Mouse (Mus musculus) forebrain, embryonic 12.5 days (tissue): Measurements from ENCODE around the gene Nbl1. TPM values are rescaled to one million over a fixed set of nuclear protein-coding genes. Genes with fewer than 3 reads are reported as not detected.
A peak's percentile ranks its signal among the peaks of the same experiment; 100 is the strongest.

ENCODE experiments used
- ATAC-seq: fragments of 200-750 bp; cut with Nextera tagmentation; 2 replicates; pipeline ENCODE4 v1.8.0; 2017; ENCODE audit warnings: moderate TSS enrichment; ENCODE audit not compliant: low FRiP score
- H3K27ac ChIP-seq: fragments of 300-500 bp; sonication (generic); 2 replicates; pipeline ENCODE4 v1.5.1; 2016; ENCODE audit warnings: mild to moderate bottlenecking
- H3K27me3 ChIP-seq: fragments of 300-500 bp; sonication (generic); 2 replicates; pipeline ENCODE4 v1.6.1; 2016; ENCODE audit warnings: mild to moderate bottlenecking
- H3K36me3 ChIP-seq: fragments of 300-500 bp; sonication (generic); replicated peaks from 2 replicates; pipeline ENCODE4 v1.6.1; 2016; ENCODE audit warnings: mild to moderate bottlenecking
- H3K4me1 ChIP-seq: fragments of 300-500 bp; sonication (generic); 2 replicates; pipeline ENCODE4 v1.6.1; 2016
- H3K4me2 ChIP-seq: fragments of 300-500 bp; sonication (generic); 2 replicates; pipeline ENCODE4 v1.6.1; 2016; ENCODE audit warnings: mild to moderate bottlenecking, moderate library complexity
- H3K4me3 ChIP-seq: fragments of 300-500 bp; sonication (generic); replicated peaks from 2 replicates; pipeline ENCODE4 v1.5.1; 2016; ENCODE audit warnings: mild to moderate bottlenecking
- H3K9ac ChIP-seq: fragments of 300-500 bp; sonication (generic); 2 replicates; pipeline ENCODE4 v1.6.1; 2016; ENCODE audit warnings: mild to moderate bottlenecking
- H3K9me3 ChIP-seq: fragments of 300-500 bp; sonication (generic); 2 replicates; pipeline ENCODE4 v1.6.1; 2016
- WGBS: fragments of 180-500 bp; shearing (Covaris S2); methylation state at CpG from one replicate; pipeline ENCODE4 v1.1.7; 2016; 5-methylcytosine and 5-hydroxymethylcytosine counted together
- polyA plus RNA-seq: library from polyadenylated mRNA; unstranded; fragments of >200 nt; fragmentation: Nextera tagmentation; extraction: Ambion mirVana; gene quantifications from 2 replicates; pipeline ENCODE4 v1.2.1, GENCODE M21; 2016

Gene Nbl1
- polyA plus RNA-seq, 1 experiment from 2014 or later, result 26.7 TPM

GRCm38 (mm10) chr4:139054300-139054923 lies 38.4 kb downstream of the Nbl1 start:
- Histone ChIP-seq H3K4me3 (no peak overlapping the region), H3K36me3 (no peaks in the 10 kb centered on the region), H3K4me2 (peak overlapping the region; percentile 17; the same call in 1 of the 2 replicates), H3K9ac (no peak overlapping the region), H3K27me3 (peaks cover 51% of the 10 kb centered on the region; the same call in 1 of the 2 replicates), H3K4me1 (peaks cover 22% of the 10 kb centered on the region), H3K9me3 (no peaks in the 10 kb centered on the region), H3K27ac (peak overlapping the region; percentile 57; the same call in 1 of the 2 replicates)
- ATAC-seq, result peak; percentile 78; the same call in 1 of the 2 replicates
- WGBS, result 37% methylated on average over 9 of the region's 9 CpGs

- H3K4me3 ChIP-seq, result no peak overlapping the region
- H3K9ac ChIP-seq, result no peak overlapping the region
- H3K9me3 ChIP-seq, result no peaks in the 10 kb centered on the region
- H3K27ac ChIP-seq, result no peak overlapping the region
- peaks cover 51% of the 10 kb centered on the region; the same call in 1 of the 2 replicates for H3K27me3 ChIP-seq
- WGBS, result 68% methylated on average over 5 of the region's 5 CpGs
- no peak overlapping the region for H3K4me2 ChIP-seq
- ATAC-seq, result no peak
- H3K36me3 ChIP-seq, result no peaks in the 10 kb centered on the region
- H3K4me1 ChIP-seq, result peaks cover 27% of the 10 kb centered on the region
Observed at GRCm38 (mm10) chr4:139053391-139053790, 39.4 kb downstream of the Nbl1 start.

GRCm38 (mm10) chr4:139052796-139053195 lies 40.0 kb downstream of the Nbl1 start:
- no peak overlapping the region for H3K4me2 ChIP-seq
- no peaks in the 10 kb centered on the region for H3K36me3 ChIP-seq
- no peaks in the 10 kb centered on the region for H3K9me3 ChIP-seq
- H3K4me1 ChIP-seq, result peaks cover 28% of the 10 kb centered on the region
- H3K4me3 ChIP-seq, result no peak overlapping the region
- no peak overlapping the region for H3K9ac ChIP-seq
- WGBS, result 87% methylated on average over 7 of the region's 7 CpGs
- ATAC-seq, result no peak
- H3K27ac ChIP-seq, result no peak overlapping the region
- H3K27me3 ChIP-seq, result peaks cover 46% of the 10 kb centered on the region; the same call in 1 of the 2 replicates

GRCm38 (mm10) chr4:139048518-139048917 lies 44.3 kb downstream of the Nbl1 start:
- WGBS, result 59% methylated on average over 6 of the region's 6 CpGs
- Histone ChIP-seq H3K4me2 (no peak overlapping the region), H3K27me3 (peaks cover 18% of the 10 kb centered on the region; the same call in 1 of the 2 replicates), H3K4me3 (no peak overlapping the region), H3K27ac (no peak overlapping the region), H3K4me1 (peaks cover 8% of the 10 kb centered on the region; the same call in 1 of the 2 replicates), H3K36me3 (no peaks in the 10 kb centered on the region), H3K9ac (no peak overlapping the region), H3K9me3 (0 out of 2 replicates have a peak, but pooled peaks cover 2% of the 10 kb centered on the region)
- ATAC-seq, result no peak

- Histone ChIP-seq H3K9ac (no peak overlapping the region), H3K27me3 (no peaks in the 10 kb centered on the region; the same call in 1 of the 2 replicates), H3K27ac (no peak overlapping the region), H3K4me2 (no peak overlapping the region), H3K36me3 (no peaks in the 10 kb centered on the region), H3K9me3 (0 out of 2 replicates have a peak, but pooled peaks cover 2% of the 10 kb centered on the region), H3K4me3 (no peak overlapping the region), H3K4me1 (peaks cover 6% of the 10 kb centered on the region; the same call in 1 of the 2 replicates)
- ATAC-seq, result no peak
- WGBS, result 79% methylated on average over 5 of the region's 5 CpGs
Observed at GRCm38 (mm10) chr4:139046354-139046753, 46.4 kb downstream of the Nbl1 start.

GRCm38 (mm10) chr4:139044566-139044965 lies 48.2 kb downstream of the Nbl1 start:
- 91% methylated on average over 5 of the region's 5 CpGs for WGBS
- Histone ChIP-seq H3K9ac (no peak overlapping the region), H3K27me3 (no peaks in the 10 kb centered on the region), H3K9me3 (0 out of 2 replicates have a peak, but pooled peaks cover 2% of the 10 kb centered on the region), H3K27ac (no peak overlapping the region), H3K4me3 (no peak overlapping the region), H3K36me3 (no peaks in the 10 kb centered on the region), H3K4me1 (peaks cover 24% of the 10 kb centered on the region), H3K4me2 (no peak overlapping the region)
- ATAC-seq, result no peak

GRCm38 (mm10) chr4:139043600-139043999 lies 49.2 kb downstream of the Nbl1 start:
- peaks cover 31% of the 10 kb centered on the region for H3K4me1 ChIP-seq
- H3K36me3 ChIP-seq, result no peaks in the 10 kb centered on the region
- ATAC-seq, result no peak
- H3K9me3 ChIP-seq, result 0 out of 2 replicates have a peak, but pooled peaks cover 2% of the 10 kb centered on the region
- H3K9ac ChIP-seq, result no peak overlapping the region
- WGBS, result 95% methylated on average over 2 of the region's 2 CpGs
- no peak overlapping the region for H3K27ac ChIP-seq
- H3K4me2 ChIP-seq, result no peak overlapping the region
- H3K27me3 ChIP-seq, result no peaks in the 10 kb centered on the region
- no peak overlapping the region for H3K4me3 ChIP-seq

- peak overlapping the region; percentile 59; the same call in 1 of the 2 replicates for H3K27ac ChIP-seq
- H3K4me1 ChIP-seq, result peaks cover 37% of the 10 kb centered on the region
- no peak overlapping the region for H3K4me2 ChIP-seq
- no peak overlapping the region for H3K4me3 ChIP-seq
- H3K27me3 ChIP-seq, result no peaks in the 10 kb centered on the region
- no peak for ATAC-seq
- H3K9ac ChIP-seq, result no peak overlapping the region
- WGBS, result 46% methylated on average over 5 of the region's 5 CpGs
- no peaks in the 10 kb centered on the region for H3K36me3 ChIP-seq
- 0 out of 2 replicates have a peak, but pooled peaks cover 2% of the 10 kb centered on the region for H3K9me3 ChIP-seq
Observed at GRCm38 (mm10) chr4:139042611-139043010, 50.2 kb downstream of the Nbl1 start.

GRCm38 (mm10) chr4:139040084-139040839 lies 52.5 kb downstream of the Nbl1 start:
- no peaks in the 10 kb centered on the region for H3K36me3 ChIP-seq
- no peaks in the 10 kb centered on the region for H3K27me3 ChIP-seq
- peak overlapping the region; percentile 91 for H3K27ac ChIP-seq
- 0 out of 2 replicates have a peak, but pooled peaks cover 2% of the 10 kb centered on the region for H3K9me3 ChIP-seq
- H3K4me2 ChIP-seq, result peak overlapping the region; percentile 34
- peaks cover 43% of the 10 kb centered on the region for H3K4me1 ChIP-seq
- no peak overlapping the region for H3K4me3 ChIP-seq
- peak; percentile 67 for ATAC-seq
- 3% methylated on average over 10 of the region's 10 CpGs for WGBS
- peak overlapping the region; percentile 21; the same call in 1 of the 2 replicates for H3K9ac ChIP-seq

- no peak for ATAC-seq
- peak overlapping the region; percentile 66 for H3K27ac ChIP-seq
- H3K9ac ChIP-seq, result no peak overlapping the region
- no peaks in the 10 kb centered on the region for H3K36me3 ChIP-seq
- no peak overlapping the region for H3K4me3 ChIP-seq
- H3K27me3 ChIP-seq, result no peaks in the 10 kb centered on the region
- no peaks in the 10 kb centered on the region for H3K9me3 ChIP-seq
- H3K4me1 ChIP-seq, result peaks cover 45% of the 10 kb centered on the region
- H3K4me2 ChIP-seq, result no peak overlapping the region; the same call in 1 of the 2 replicates
- 34% methylated on average over 17 of the region's 17 CpGs for WGBS
Observed at GRCm38 (mm10) chr4:139037795-139038607, 54.8 kb downstream of the Nbl1 start.

- no peaks in the 10 kb centered on the region for H3K9me3 ChIP-seq
- WGBS, result 97% methylated on average over 3 of the region's 3 CpGs
- ATAC-seq, result no peak
- H3K27me3 ChIP-seq, result no peaks in the 10 kb centered on the region
- peaks cover 49% of the 10 kb centered on the region for H3K4me1 ChIP-seq
- no peaks in the 10 kb centered on the region for H3K36me3 ChIP-seq
- H3K9ac ChIP-seq, result no peak overlapping the region
- H3K4me3 ChIP-seq, result no peak overlapping the region
- no peak overlapping the region for H3K4me2 ChIP-seq
- H3K27ac ChIP-seq, result no peak overlapping the region
Observed at GRCm38 (mm10) chr4:139035799-139036198, 57.0 kb downstream of the Nbl1 start.

- Histone ChIP-seq H3K27ac (no peak overlapping the region), H3K36me3 (no peaks in the 10 kb centered on the region), H3K4me3 (no peak overlapping the region), H3K27me3 (no peaks in the 10 kb centered on the region), H3K9ac (no peak overlapping the region), H3K9me3 (no peaks in the 10 kb centered on the region), H3K4me2 (no peak overlapping the region), H3K4me1 (peaks cover 40% of the 10 kb centered on the region)
- WGBS, result 92% methylated on average over 3 of the region's 3 CpGs
- ATAC-seq, result no peak
Observed at GRCm38 (mm10) chr4:139034942-139035341, 57.9 kb downstream of the Nbl1 start.
